Mouse (Mus musculus) spleen, postnatal 10 days (tissue): ENCODE measurements around the gene Mrpl50.
"Not testable (repeated sequence)": the region's sequence is repeated elsewhere in the genome, so short reads cannot be mapped to it uniquely, and the experiment has no call there.

Experiments
- DNase-seq, 2 experiments: peaks; one replicate each; pipeline ENCODE4 v3.0.0; 2021 to 2022; ENCODE audit warnings: low spot score in 2 of 2

Gene Mrpl50

GRCm38 (mm10) chr4:49520572-49521340, at the start of gene Mrpl50, which contains the start of gene Zfp189:
Mrpl50 (minus strand) TSS chr4:49521093.
Zfp189 (plus strand) TSS chr4:49521176.
- peak; percentile 81 to 93 for DNase-seq

DNA sequence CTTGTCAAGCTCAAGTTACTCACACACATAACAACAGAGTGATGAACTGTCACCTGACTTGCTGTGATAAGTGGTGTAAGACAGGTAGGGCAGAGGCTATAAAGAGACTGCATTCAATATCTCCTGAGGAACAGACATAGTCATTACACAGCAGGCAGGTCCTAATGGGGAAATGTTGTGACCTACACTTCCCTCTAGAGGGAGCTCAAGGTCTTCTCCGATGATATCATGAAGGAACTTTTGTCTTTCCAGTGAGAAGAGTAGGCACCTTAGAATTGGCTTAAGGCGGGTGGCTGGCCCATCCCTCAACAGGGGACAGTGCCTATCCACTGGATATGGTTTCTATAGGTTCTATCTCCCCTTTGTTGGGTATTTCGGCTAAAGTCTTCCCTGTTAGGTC, 46.7 kb upstream of the Mrpl50 start:
- peak; percentile 24 to 58 for DNase-seq

- DNase-seq: no peak
Observed at GRCm38 (mm10) chr4:49559915-49560772, 39.3 kb upstream of the Mrpl50 start.

- DNase-seq: no peak
Observed at GRCm38 (mm10) chr4:49558181-49558580, 37.3 kb upstream of the Mrpl50 start.

GRCm38 (mm10) chr4:49557375-49557774, 36.5 kb upstream of the Mrpl50 start:
- no peak for DNase-seq

DNA sequence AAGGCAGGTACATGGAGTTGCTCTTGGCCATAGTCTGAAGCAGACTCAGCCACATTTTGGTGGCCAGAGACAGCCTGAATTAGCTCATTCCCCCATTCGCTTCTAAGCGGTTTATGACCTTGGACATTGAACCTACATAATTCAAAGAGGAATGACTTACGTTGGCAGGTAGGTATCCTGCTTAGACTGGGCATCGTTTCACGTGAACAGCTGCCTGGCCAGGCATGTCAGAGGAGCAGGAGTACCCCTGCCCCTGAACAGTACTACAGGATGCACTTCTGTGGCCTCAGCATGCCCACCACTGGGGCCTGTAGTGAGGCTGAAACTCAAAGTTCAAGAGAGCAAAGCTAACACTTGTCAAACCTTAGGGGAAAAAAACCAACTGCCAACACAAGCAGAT, 32.5 kb upstream of the Mrpl50 start:
- DNase-seq: no peak

- no peak for DNase-seq
Observed at GRCm38 (mm10) chr4:49549383-49549782, 28.5 kb upstream of the Mrpl50 start, which contains the start of gene Aldob. Aldob (minus strand) TSS chr4:49549546.

DNA sequence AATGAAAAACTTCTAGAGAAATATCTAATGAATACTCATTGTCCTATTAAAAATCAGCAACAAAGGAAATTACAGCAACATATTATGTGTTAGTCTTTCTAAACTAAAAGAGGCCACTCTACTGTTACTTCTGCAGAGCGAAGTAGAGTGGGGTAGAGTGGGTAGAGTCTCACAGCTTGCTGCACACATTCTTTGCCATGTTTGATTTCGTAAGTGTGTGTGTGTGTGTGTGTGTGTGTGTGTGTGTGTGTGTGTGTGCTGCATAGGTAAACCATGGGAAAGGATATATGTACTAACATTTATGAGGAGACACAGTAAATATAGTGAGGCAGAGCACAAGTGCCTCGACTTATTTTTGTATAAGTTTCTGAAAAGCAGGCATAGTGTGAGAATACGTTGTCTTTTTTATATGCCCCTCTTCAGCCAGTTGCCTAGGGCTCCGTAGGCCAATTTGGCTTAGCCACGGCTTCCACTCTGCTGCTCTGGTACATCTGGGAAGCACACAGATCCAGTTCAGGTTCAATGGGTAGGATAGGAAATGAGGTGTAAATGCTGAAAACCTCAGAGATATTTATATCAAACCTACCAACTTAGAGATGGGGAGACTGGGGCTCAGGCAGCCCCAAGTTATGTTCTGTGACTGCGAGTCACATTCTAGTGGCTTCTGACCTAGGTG, 26.8 kb upstream of the Mrpl50 start:
- no peak for DNase-seq

DNA sequence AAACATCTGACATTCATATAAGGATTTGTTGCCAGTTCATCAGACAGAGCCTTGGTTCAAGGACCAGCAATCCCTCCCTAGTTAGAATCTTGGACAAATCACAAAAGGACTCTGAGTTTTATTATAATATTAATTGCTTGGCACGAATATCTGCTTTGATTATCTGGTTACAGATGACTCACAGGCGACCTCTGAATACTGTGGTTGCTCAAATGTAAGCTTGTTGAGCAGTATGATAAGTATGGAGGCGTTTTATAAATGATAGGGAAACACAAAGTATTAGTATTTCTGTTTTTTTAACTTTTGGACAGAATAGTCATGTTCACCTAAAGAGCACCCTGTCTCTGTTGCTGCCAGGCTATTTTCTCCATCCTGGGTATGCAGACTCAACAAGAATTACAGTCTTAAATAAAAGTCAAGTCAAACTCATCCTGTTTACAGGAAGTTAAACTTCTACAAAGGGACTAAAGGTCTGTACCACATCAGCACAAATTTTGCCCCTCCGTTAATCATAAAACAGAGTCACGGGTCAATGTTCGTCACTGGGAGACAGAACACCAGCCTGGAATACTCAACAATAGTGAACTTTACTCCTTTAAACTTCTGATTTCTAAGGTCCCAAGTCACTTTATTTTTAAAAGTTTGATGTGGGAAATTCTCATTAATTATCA, 26.1 kb upstream of the Mrpl50 start:
- DNase-seq: no peak

GRCm38 (mm10) chr4:49546026-49546425, 25.1 kb upstream of the Mrpl50 start:
- no peak for DNase-seq

DNA sequence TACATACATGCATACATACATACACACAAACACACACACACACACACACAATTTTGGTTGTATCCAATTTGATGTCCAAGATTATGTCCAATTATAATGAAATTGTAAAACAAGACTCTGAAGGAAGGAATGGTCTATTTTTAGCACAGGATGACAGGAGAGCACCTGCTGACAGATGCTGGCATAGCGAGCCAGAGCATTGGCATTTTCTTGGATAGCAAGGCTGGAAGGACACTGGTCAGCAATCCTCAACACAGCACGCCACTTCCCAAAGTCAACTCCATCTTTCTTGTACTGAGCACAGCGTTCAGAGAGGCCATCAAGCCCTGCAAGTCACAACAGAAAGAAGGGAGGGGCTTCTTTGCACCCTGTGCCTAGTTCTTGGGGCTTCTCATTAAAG, 20.1 kb upstream of the Mrpl50 start:
- DNase-seq: no peak

- no peak for DNase-seq
Observed at GRCm38 (mm10) chr4:49539665-49540064, 18.8 kb upstream of the Mrpl50 start.

GRCm38 (mm10) chr4:49536671-49537070, 15.8 kb upstream of the Mrpl50 start:
- no peak for DNase-seq

DNA sequence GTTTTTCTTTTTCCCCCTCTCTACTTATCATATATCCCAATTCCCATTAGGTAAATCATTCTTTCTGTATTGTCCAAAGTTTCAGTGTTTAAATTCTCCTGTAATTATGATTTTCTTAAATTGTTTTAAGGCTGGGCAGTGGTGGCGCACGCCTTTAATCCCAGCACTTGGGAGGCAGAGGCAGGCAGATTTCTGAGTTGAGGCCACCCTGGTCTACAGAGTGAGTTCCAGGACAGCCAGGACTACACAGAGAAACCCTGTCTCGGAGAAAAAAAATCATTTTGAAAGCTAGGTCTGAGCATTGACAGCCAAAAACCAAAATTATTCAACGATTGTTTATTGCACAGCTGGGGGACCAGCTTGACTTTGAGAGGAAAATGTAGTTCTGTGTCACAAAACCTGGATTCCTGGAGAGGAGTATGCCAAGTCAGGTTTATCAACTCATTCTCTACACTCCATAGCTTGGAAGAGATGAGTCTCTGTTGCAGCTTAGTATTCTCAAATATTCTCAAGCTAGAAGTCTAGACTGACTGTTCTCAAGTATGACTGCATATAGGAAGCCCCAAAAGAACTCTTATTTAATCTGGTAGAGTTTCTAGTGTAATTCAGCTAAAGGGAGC, 14.9 kb upstream of the Mrpl50 start:
- no peak for DNase-seq

DNA sequence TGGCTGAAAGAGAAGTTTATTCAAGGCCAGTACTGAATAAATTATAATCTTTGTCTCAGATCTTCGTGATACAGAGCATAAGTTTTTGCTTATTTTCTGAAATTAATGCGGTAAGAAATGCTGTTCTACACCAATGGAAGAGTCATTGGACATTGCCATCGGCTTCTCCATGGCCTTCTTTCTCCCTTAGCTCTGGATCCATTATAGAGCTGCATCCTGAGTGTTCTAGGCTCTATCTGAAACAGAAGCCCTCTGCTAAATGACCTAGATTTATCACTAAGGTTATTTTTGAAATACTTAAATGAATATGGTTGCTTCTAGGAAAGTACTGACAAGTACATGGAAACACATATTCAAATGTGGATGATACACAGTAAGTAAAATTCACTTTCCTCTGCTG, 14.1 kb upstream of the Mrpl50 start:
- no peak for DNase-seq

- DNase-seq: no peak
Observed at GRCm38 (mm10) chr4:49522576-49522975, 1.7 kb upstream of the Mrpl50 start.

DNA sequence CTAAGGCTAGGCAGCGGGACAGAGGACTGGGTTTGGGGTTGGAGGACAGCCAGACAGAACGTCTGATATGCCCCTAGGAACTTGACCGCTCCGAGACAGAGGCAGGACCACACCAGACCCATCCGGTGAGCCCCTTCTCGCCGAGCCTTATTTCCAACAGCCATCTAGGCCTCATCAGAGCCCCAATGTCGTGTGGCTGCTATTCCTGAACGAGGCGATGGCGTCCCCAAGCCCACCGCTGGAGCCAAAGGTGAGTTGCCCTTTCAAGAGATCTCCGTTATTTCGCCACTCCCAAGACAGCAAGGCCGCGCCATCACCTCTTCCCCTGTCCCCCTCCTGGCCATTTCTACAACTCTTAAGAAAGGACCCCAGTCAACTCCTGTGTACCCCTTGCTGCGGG, 453 bp upstream of the Mrpl50 start:
- no peak for DNase-seq

GRCm38 (mm10) chr4:49519476-49519875, 1.4 kb downstream of the Mrpl50 start:
- peak in 1 of 2 experiments; percentile 20 for DNase-seq

- DNase-seq: no peak
Observed at GRCm38 (mm10) chr4:49514441-49514840, 6.5 kb downstream of the Mrpl50 start.

DNA sequence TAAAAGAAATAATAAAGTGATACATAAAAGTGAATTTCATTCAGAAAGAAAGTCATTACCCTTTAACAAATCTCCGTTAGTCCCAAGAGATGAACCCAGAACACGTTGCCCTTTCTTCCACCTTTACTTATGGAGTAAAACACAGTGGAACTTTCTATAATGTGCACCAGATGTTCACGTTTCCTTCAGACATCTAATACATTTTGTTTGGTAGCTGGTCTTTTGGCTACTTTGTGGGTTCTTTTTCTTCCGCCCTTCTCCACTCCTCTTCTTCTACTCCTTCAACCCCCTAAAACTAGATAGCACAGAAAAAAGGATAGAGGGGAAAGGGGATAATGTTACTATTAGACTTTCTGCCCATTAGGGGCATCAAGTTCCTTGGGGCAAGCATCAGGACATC, 8.3 kb downstream of the Mrpl50 start:
- no peak for DNase-seq

DNA sequence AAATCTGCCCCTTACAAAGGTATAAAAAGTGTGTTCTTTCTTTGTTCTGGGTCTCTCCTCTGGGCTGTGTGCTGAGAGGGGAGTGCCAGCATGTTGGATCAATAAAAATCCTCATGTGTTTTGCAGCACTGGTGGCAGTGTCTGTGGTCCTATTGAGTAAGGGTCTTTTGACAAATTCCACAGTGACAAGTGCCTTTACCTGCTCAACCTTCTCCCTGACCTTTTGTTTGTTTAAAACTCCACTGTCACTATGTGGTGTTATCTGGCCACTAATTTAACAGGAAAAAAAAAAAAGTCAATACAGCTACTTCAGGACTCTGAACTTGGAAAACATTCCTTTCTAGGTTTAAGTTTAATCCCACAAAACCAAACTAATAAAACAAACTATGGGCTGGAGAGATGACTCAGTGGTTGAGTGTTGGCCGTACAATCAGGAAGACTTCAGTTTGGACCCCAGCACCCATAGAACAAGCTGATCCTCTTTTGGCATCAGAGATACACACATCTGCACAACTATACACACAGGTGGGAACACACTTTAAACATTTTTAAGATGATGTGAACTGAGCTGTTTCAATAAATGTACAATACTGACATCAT, 10.6 kb downstream of the Mrpl50 start:
- not testable (repeated sequence) for DNase-seq
